In genomic region chr2:79920438-79920837, GRCm38 (mm10) we compare ENCODE assay signal across 20 mouse cellular contexts.
"Had no signal": no experiment of that assay in that cellular context is flagged by ENCODE, and none has a peak within 500 bp of the region (broad histone marks: within the 10 kb centered on the region; RNA-seq: fewer than 3 reads in every experiment).

No protein-coding gene starts in this region.

- H3K9ac ChIP-seq: limb, embryonic 12.5 days; limb, embryonic 15.5 days; liver, embryonic 14.5 days; liver, postnatal 0 days; lung, embryonic 14.5 days; midbrain, embryonic 12.5 days; midbrain, embryonic 15.5 days; neural tube, embryonic 15.5 days had no signal

- H3K4me3 ChIP-seq: limb, embryonic 12.5 days; limb, embryonic 15.5 days; midbrain, embryonic 12.5 days; midbrain, embryonic 15.5 days; neural tube, embryonic 15.5 days had no signal

- H3K9me3 ChIP-seq: limb, embryonic 12.5 days; limb, embryonic 15.5 days; midbrain, embryonic 12.5 days; midbrain, embryonic 15.5 days; neural tube, embryonic 15.5 days had no signal

- H3K27me3 ChIP-seq: limb, embryonic 12.5 days; limb, embryonic 15.5 days; midbrain, embryonic 12.5 days; midbrain, embryonic 15.5 days; neural tube, embryonic 15.5 days had no signal

- H3K36me3 ChIP-seq: limb, embryonic 12.5 days; limb, embryonic 15.5 days; midbrain, embryonic 12.5 days; midbrain, embryonic 15.5 days; neural tube, embryonic 15.5 days had no signal

- ATAC-seq: inflammation-experienced regulatory T-cells, adult 6 months; liver, postnatal 0 days; lung, postnatal 0 days; midbrain, embryonic 15.5 days had no signal

- H3K27ac ChIP-seq: limb, embryonic 12.5 days; limb, embryonic 15.5 days; liver, embryonic 14.5 days; macrophage; midbrain, embryonic 12.5 days; midbrain, embryonic 15.5 days; neural tube, embryonic 15.5 days; stomach, postnatal 0 days had no signal

- DNase-seq: kidney, adult 8-10 months; kidney, postnatal 4 days; left cerebral cortex, postnatal 4 days; liver, postnatal 0 days; lung, embryonic 14.5 days; right cerebral cortex, adult 18-20 months; right cerebral cortex, postnatal 14 days; right cerebral cortex, postnatal 4 days; thymus, postnatal 25 days had no signal

- H3K4me2 ChIP-seq: limb, embryonic 12.5 days; limb, embryonic 15.5 days; liver, embryonic 11.5 days; lung, embryonic 14.5 days; midbrain, embryonic 12.5 days; midbrain, embryonic 15.5 days; neural tube, embryonic 15.5 days had no signal

- H3K4me1 ChIP-seq: limb, embryonic 15.5 days; midbrain, embryonic 12.5 days; midbrain, embryonic 15.5 days had no signal
